Mouse (Mus musculus): ENCODE data around the gene Zbtb7a. TPM values are rescaled to one million over a fixed set of nuclear protein-coding genes. Genes with fewer than 3 reads are reported as not detected.
"Not testable (repeated sequence)": the region's sequence is repeated elsewhere in the genome, so short reads cannot be mapped to it uniquely, and the experiment has no call there.

The Zbtb7a gene
- polyA plus RNA-seq, 1 experiment, result 45.8 TPM

DNA sequence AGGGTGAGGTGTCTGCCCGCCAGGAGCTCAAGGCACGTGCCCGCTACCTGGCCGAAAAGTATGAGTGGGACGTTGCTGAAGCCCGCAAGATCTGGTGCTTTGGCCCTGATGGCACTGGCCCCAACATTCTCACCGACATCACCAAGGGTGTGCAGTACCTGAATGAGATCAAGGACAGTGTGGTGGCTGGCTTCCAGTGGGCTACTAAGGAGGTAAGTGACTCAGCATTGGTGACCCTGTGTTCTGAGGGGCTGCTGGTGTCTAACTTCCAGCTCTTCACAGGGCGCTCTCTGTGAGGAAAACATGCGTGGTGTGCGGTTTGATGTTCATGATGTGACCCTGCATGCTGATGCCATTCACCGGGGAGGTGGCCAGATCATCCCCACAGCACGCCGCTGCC is 45.9 kb downstream of the Zbtb7a start:
- H3K4me1 ChIP-seq (ENCODE audit: control insufficient read depth), result peaks cover 80% of the 10 kb centered on the region
- no peak overlapping the region for H3K4me3 ChIP-seq (replicated peaks)
- TF ChIP-seq GATA1 (IDR thresholded peaks at IDR 0.05; ENCODE audit: low read length), result no peak
- no peak for TF ChIP-seq TAL1 (IDR thresholded peaks at IDR 0.05; ENCODE audit: low read length)
- H3K27me3 ChIP-seq (ENCODE audit: control insufficient read depth), result no peaks in the 10 kb centered on the region; the same call in 1 of the 2 replicates
- H3K36me3 ChIP-seq (ENCODE audit: control insufficient read depth), result peaks cover 82% of the 10 kb centered on the region
- no peaks in the 10 kb centered on the region for H3K9me3 ChIP-seq (ENCODE audit: control insufficient read depth, low read length)

DNA sequence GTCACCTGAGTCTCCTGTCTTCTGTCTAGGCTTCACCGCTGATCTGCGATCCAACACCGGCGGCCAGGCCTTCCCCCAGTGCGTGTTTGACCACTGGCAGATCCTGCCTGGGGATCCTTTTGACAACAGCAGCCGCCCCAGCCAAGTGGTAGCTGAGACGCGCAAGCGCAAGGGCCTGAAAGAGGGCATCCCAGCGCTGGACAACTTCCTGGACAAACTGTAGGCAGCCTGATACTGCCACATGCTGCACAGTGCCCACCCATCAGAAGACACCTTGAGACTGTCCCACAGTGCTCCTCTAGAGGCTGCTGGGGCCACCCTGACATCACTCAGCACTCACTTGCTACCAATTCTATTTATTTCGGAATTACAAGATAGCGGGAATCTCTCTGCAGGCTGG is 46.8 kb downstream of the Zbtb7a start:
- not testable (repeated sequence) for H3K9me3 ChIP-seq (ENCODE audit: control insufficient read depth, low read length); H3K27me3 ChIP-seq (ENCODE audit: control insufficient read depth); H3K4me3 ChIP-seq (replicated peaks)
- Histone ChIP-seq H3K4me1 (ENCODE audit: control insufficient read depth) (peaks cover 76% of the 10 kb centered on the region), H3K36me3 (ENCODE audit: control insufficient read depth) (peaks cover 88% of the 10 kb centered on the region)

DNA sequence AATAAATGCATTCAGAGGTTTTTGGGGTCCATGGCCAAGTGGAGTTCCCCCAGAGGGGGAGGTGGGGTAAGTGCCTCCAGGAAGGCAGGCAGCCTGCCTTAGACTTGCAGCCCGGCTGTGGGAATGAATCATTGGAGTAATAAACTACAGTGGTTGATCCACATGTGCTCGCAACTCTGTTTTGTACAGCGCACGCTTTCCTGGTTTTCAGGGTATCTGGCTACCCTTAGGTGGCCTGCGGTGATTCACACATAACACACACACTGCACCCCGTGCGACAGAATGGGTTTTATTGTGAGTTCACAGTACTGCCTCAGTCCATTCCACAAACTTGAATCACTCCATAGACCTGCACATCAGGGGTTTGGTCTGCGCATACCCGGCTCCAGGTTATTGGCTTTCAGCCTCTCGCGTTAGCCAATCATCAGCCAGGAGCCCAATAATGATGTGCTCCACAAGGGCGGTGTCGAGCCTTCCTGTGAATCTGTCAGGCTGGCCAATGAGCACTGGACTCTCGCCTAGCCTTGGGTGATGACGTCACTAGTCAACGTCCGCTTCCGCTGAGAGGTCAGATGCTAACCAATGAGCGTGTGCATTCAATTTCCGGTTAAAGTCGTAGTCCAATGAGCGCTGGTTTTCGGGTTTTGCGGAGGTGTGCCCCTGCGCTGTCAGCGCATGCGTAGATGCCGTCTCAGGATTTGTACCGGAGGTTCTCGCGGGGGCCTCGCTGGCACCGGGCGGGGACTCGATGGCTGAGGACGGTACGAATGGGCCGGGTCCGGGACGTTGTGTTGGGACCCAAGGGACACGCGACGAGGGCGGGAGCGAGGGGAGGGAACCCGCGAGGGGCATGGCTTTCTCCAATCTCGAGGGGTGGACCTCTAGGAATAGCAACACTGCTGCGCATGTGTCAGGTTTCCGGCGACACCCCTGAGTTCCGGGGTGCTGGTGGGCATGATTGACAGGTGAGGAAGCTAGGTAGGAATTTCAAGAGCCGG is 47.6 kb downstream of the Zbtb7a start, which contains the start of gene Dapk3:
Gene Dapk3 (plus strand): TSS at position 670 of the 998 bp plus-strand sequence.
- Histone ChIP-seq H3K36me3 (ENCODE audit: control insufficient read depth) (peaks cover 87% of the 10 kb centered on the region), H3K4me1 (ENCODE audit: control insufficient read depth) (peaks cover 73% of the 10 kb centered on the region)
- TF ChIP-seq GATA1 (IDR thresholded peaks at IDR 0.05; ENCODE audit: low read length), result no peak
- no peak for TF ChIP-seq TAL1 (IDR thresholded peaks at IDR 0.05; ENCODE audit: low read length)

DNA sequence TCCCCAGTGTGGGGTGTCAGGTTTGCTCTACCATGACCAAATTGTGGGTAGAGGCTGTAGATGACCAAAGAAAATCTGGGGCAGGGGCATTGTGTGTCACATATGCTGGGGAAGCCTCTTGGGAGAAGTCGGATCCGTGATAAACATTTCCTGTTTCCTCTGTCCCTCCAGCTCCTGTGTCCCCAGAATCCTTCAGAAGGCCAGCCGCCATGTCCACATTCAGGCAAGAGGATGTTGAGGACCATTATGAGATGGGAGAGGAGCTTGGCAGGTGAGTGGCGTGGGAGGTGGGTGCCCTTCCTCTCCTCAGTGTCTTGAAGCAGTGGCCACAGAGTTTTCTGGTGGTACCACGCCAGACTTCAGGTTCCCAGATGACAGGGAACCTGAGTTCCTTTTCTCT is 48.8 kb downstream of the Zbtb7a start, which contains the start of gene 4930442H23Rik:
Gene 4930442H23Rik (minus strand): TSS at position 45 of the 400 bp plus-strand sequence.
- peaks cover 81% of the 10 kb centered on the region for H3K36me3 ChIP-seq (ENCODE audit: control insufficient read depth)
- H3K4me3 ChIP-seq (replicated peaks), result peak within 1 kb of the TSS; percentile 72
- no peak for TF ChIP-seq GATA1 (IDR thresholded peaks at IDR 0.05; ENCODE audit: low read length)
- no peak for TF ChIP-seq TAL1 (IDR thresholded peaks at IDR 0.05; ENCODE audit: low read length)
- no peaks in the 10 kb centered on the region for H3K9me3 ChIP-seq (ENCODE audit: control insufficient read depth, low read length)
- no peaks in the 10 kb centered on the region; the same call in 1 of the 2 replicates for H3K27me3 ChIP-seq (ENCODE audit: control insufficient read depth)
- peaks cover 64% of the 10 kb centered on the region for H3K4me1 ChIP-seq (ENCODE audit: control insufficient read depth)

More for the DNA sequence above, 47.6 kb downstream of the Zbtb7a start, which contains the start of gene Dapk3:
- H3K4me3 ChIP-seq (replicated peaks), result peak within 1 kb of the TSS; percentile 72
- H3K27me3 ChIP-seq (ENCODE audit: control insufficient read depth), result no peaks in the 10 kb centered on the region; the same call in 1 of the 2 replicates
- no peaks in the 10 kb centered on the region for H3K9me3 ChIP-seq (ENCODE audit: control insufficient read depth, low read length)

DNA sequence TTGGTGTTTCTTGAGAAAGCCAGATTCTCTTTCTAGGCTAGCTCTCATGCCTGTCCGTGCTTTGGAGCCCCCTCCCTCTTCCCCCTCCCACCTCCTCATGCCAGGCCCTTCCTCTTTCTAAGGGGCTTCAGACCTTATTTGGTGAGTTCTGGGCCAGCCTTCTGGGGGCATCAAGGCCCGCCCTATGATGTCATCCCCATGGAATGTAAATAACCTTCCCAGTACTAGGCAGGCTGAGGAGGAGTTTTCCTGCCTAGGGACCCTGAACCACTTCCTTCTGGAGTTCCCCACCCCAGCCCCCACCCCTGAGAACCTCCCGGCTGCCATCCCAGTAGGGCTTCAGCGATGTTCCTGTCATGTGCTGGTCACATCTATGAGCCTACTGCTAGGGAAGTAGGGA is 49.7 kb downstream of the Zbtb7a start:
- no peak overlapping the region for H3K4me3 ChIP-seq (replicated peaks)
- TF ChIP-seq GATA1 (IDR thresholded peaks at IDR 0.05; ENCODE audit: low read length), result no peak
- TF ChIP-seq TAL1 (IDR thresholded peaks at IDR 0.05; ENCODE audit: low read length), result no peak
- H3K27me3 ChIP-seq (ENCODE audit: control insufficient read depth), result no peaks in the 10 kb centered on the region
- H3K4me1 ChIP-seq (ENCODE audit: control insufficient read depth), result peaks cover 57% of the 10 kb centered on the region
- H3K36me3 ChIP-seq (ENCODE audit: control insufficient read depth), result peaks cover 75% of the 10 kb centered on the region
- H3K9me3 ChIP-seq (ENCODE audit: control insufficient read depth, low read length), result no peaks in the 10 kb centered on the region

DNA sequence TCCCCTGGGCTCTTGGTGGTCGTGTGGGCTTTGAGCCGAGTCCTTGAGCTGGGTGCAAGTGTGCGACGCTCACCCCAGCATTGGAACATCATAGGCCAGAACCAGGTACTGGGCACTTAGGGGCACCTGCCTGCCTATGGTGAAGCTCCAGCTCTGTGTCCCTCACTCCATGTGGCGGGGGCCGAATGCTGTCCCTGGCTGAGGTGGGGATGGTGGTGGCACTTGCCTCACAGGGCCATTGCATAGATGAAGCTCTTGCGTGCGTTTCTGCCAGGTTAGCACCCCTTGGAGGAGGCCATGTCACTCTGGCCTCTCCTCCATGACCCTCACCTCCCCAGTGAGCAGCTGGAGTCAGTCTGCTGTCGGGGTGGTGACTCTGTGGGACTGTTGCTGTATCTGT is 52.1 kb downstream of the Zbtb7a start:
- Histone ChIP-seq H3K4me1 (ENCODE audit: control insufficient read depth) (peaks cover 60% of the 10 kb centered on the region), H3K36me3 (ENCODE audit: control insufficient read depth) (peaks cover 70% of the 10 kb centered on the region), H3K9me3 (ENCODE audit: control insufficient read depth, low read length) (no peaks in the 10 kb centered on the region), H3K27me3 (ENCODE audit: control insufficient read depth) (no peaks in the 10 kb centered on the region), H3K4me3 (replicated peaks) (no peak overlapping the region)
- TF ChIP-seq GATA1 (IDR thresholded peaks at IDR 0.05; ENCODE audit: low read length), result no peak
- no peak for TF ChIP-seq TAL1 (IDR thresholded peaks at IDR 0.05; ENCODE audit: low read length)

DNA sequence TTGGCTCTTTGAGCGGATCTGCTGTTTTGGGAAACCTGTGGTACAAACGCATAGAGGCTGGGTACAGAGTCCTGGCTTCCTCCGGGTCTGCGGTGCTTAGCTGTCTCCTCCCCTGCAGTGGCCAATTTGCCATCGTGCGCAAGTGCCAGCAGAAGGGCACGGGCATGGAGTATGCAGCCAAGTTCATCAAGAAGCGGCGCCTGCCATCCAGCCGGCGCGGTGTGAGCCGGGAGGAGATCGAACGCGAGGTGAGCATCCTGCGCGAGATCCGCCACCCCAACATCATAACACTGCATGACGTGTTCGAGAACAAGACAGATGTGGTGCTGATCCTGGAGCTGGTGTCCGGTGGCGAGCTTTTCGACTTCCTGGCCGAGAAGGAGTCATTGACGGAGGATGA is 54.8 kb downstream of the Zbtb7a start:
- H3K4me1 ChIP-seq (ENCODE audit: control insufficient read depth), result peaks cover 59% of the 10 kb centered on the region
- H3K36me3 ChIP-seq (ENCODE audit: control insufficient read depth), result peaks cover 50% of the 10 kb centered on the region
- no peak overlapping the region for H3K4me3 ChIP-seq (replicated peaks)
- TF ChIP-seq GATA1 (IDR thresholded peaks at IDR 0.05; ENCODE audit: low read length) (no peak), TAL1 (IDR thresholded peaks at IDR 0.05; ENCODE audit: low read length) (no peak)
- peaks cover 3% of the 10 kb centered on the region; the same call in 1 of the 2 replicates for H3K9me3 ChIP-seq (ENCODE audit: control insufficient read depth, low read length)
- peaks cover 26% of the 10 kb centered on the region for H3K27me3 ChIP-seq (ENCODE audit: control insufficient read depth)

DNA sequence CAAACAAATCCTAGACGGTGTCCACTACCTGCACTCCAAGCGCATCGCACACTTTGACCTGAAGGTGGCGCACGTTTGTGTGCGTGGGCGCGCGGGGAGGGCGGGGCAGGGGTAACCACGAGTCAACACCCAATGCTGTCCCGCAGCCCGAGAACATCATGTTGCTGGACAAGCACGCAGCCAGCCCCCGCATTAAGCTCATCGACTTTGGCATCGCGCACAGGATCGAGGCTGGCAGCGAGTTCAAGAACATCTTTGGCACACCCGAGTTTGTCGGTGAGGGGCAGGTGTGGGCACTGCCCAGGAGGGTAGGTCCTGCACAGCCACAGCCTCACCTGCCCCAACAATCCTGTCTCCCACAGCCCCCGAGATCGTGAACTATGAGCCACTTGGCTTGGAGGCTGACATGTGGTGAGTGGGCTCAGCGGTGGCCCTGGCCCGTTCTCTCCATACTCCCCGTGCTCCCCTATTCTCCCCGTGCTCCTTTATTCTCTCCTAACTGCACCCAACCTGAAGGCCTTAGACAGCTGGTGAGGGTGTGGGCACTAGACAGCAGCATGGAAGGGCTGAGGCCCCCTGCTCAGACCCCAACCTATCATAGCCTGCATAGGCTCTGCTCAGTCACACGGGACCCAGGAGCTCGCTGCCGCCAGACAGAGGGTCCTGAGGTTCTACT is 55.4 kb downstream of the Zbtb7a start:
- H3K36me3 ChIP-seq (ENCODE audit: control insufficient read depth), result peaks cover 45% of the 10 kb centered on the region
- peaks cover 3% of the 10 kb centered on the region; the same call in 1 of the 2 replicates for H3K9me3 ChIP-seq (ENCODE audit: control insufficient read depth, low read length)
- H3K4me1 ChIP-seq (ENCODE audit: control insufficient read depth), result peaks cover 59% of the 10 kb centered on the region
- no peak for TF ChIP-seq TAL1 (IDR thresholded peaks at IDR 0.05; ENCODE audit: low read length)
- no peak for TF ChIP-seq GATA1 (IDR thresholded peaks at IDR 0.05; ENCODE audit: low read length)
- H3K4me3 ChIP-seq (replicated peaks), result no peak overlapping the region
- H3K27me3 ChIP-seq (ENCODE audit: control insufficient read depth), result peaks cover 32% of the 10 kb centered on the region

DNA sequence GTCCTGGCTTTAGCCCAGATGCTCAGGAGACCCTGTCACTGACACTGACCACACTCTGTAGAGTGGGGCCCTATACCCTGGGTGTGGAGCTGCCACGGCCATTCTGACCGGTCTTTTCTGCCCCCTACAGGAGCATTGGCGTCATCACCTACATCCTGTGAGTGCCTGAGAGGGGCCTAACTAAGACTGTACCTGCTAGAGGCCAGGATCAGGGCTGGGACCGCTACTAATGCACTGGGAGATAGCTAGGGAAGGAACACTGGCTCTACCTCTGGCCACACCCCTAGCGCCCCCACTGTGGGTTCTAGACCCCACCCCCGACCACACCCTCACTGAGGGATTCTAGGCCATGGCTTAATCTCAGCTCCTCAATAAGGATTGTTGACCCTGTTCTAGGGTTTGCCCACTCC is 55.9 kb downstream of the Zbtb7a start:
- peaks cover 63% of the 10 kb centered on the region for H3K4me1 ChIP-seq (ENCODE audit: control insufficient read depth)
- no peak for TF ChIP-seq TAL1 (IDR thresholded peaks at IDR 0.05; ENCODE audit: low read length)
- TF ChIP-seq GATA1 (IDR thresholded peaks at IDR 0.05; ENCODE audit: low read length), result no peak
- no peak overlapping the region for H3K4me3 ChIP-seq (replicated peaks)
- peaks cover 41% of the 10 kb centered on the region for H3K36me3 ChIP-seq (ENCODE audit: control insufficient read depth)
- peaks cover 37% of the 10 kb centered on the region for H3K27me3 ChIP-seq (ENCODE audit: control insufficient read depth)
- H3K9me3 ChIP-seq (ENCODE audit: control insufficient read depth, low read length), result peaks cover 3% of the 10 kb centered on the region; the same call in 1 of the 2 replicates

Measured in erythroblast, embryonic 14.5 days (primary cell).